Mouse (Mus musculus): ENCODE results near the gene Plk3. TPM values are rescaled to one million over a fixed set of nuclear protein-coding genes. Genes with fewer than 3 reads are reported as not detected.

Plk3 gene
- total RNA-seq, 2 experiments from 2014 or later: 12.0 to 13.9 TPM

GRCm38 (mm10) chr4:117096666-117097065 is 37.1 kb downstream of the Plk3 start:
- intact Hi-C loops (cut with DNase I): no loop called here
- no peak for DNase-seq (ENCODE audit: low spot score in 2 of 2)

- peak; percentile 21 to 25 for DNase-seq (ENCODE audit: low spot score in 2 of 2)
- intact Hi-C loops (cut with DNase I): no loop called here
Observed at GRCm38 (mm10) chr4:117095551-117096452, 38.0 kb downstream of the Plk3 start, which contains the start of gene Ptch2. Ptch2 (plus strand) TSS chr4:117096075.

GRCm38 (mm10) chr4:117094626-117095361 is 39.0 kb downstream of the Plk3 start:
- DNase-seq (ENCODE audit: low spot score in 2 of 2): no peak
- intact Hi-C loops (cut with DNase I): no loop called here

GRCm38 (mm10) chr4:117090586-117090985 is 43.2 kb downstream of the Plk3 start:
- DNase-seq (ENCODE audit: low spot score in 2 of 2): no peak
- intact Hi-C loops (cut with DNase I): no loop called here

DNA sequence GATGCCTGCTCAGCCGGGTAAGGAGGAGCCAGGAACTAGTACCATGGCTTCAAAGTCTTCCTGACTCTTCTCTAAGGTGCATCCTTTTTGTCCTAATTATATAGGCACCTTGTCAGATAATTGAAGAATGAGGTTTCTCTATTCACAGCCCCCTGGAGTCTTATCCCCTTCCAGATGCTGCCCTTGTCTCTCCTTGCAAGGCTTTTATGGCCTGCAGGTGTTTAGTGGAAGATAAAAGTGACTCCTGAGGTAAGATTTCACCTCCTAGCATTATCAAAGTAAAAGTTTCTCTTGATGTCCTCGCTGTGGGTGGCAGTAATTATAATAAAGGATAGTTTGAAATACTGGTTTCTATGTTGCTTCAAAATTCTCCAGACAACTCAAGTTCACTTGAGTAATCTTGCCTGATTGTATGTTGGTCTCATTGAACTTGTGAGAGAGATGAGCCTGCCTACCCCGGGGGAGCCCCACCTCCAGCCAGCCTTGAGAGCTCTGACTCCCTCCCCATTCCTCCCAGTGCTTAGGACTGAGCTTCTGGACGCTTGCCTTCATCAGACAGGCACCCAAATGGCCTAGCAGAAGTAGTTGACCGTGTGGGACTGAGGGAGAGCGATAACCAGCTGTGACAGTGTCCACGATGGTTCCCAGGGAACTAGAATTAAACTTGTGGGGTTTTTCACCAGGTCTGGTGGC is 45.7 kb downstream of the Plk3 start:
- intact Hi-C loops (cut with DNase I): no loop called here
- no peak for DNase-seq (ENCODE audit: low spot score in 2 of 2)

Small RNA genes lying within 50 kb of the gene (microRNA-seq; reads per million reads assigned to microRNA genes)
- not detected for gene Gm22398

Other genes with a start within 250 kb of the Plk3 start
- 10 to 100 TPM; 60.9 to 63.5 TPM for gene Urod, start 139.6 kb downstream of the Plk3 start, total RNA-seq (2021)
- gene Hectd3, start 138.6 kb downstream of the Plk3 start, total RNA-seq (2021): 10 to 100 TPM; 41.5 to 45.7 TPM
- 10 to 100 TPM; 16.1 to 21.6 TPM for gene Eif2b3, start 114.6 kb downstream of the Plk3 start, total RNA-seq (2021)
- 1 to 10 TPM; 1.4 to 1.9 TPM for gene Ptch2, start 37.9 kb downstream of the Plk3 start, total RNA-seq (2021)
- 10 to 100 TPM; 12.2 to 12.5 TPM for gene Btbd19, start 8.2 kb downstream of the Plk3 start, total RNA-seq (2021)
- not detected for gene Tctex1d4, start 7.2 kb downstream of the Plk3 start, total RNA-seq (2021)
- 100 to 1,000 TPM; 465 to 510 TPM for gene Rps8, start 22.3 kb upstream of the Plk3 start, total RNA-seq (2021)
- under 1 TPM in 1 of 2 experiments, not detected in 1; 0.54 TPM for gene Kif2c, start 48.7 kb upstream of the Plk3 start, total RNA-seq (2021)
- gene Tmem53, start 118.0 kb upstream of the Plk3 start, total RNA-seq (2021): 1 to 10 TPM; 4.1 to 5.6 TPM
- gene Armh1, start 118.2 kb upstream of the Plk3 start, total RNA-seq (2021): under 1 TPM; 0.45 to 0.72 TPM

Measured in left cerebral cortex, postnatal 36 days (tissue).